Mouse (Mus musculus) heart, adult 11 months (tissue): ENCODE measurements at regions not wholly inside any gene's neighbourhood (a gene's known extent, or its start where the extent isn't known, plus 50 kb on each side); places are given as distances from the start of the nearest gene placed in this dataset.

Source experiments
- DNase-seq: peaks from one replicate; pipeline ENCODE4 v3.0.0; 2022

- DNase-seq = no peak
These were observed 212.3 kb upstream of the Ankrd55 start for GRCm38 (mm10) chr13:112075847-112076479.

DNA sequence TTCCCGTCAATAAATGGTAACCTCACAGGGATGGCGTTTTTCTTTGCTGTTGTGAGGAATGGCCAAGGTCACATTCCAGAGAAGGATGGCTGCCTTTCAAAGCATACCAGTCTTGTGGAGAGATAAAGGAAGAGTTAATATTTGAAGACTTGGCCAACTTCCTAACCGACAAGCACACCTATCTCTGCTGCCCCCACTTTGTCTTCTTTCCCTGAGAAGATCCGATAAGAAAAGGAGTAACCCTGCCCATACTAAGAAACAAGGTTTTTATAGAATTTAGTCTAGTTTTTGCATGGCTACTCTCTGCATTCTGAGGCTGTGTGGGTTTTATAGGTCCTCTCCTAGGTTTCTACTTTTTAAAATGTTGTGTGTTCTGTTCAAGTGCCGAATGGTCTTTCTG is 210.2 kb upstream of the Ankrd55 start:
- DNase-seq = no peak

DNA sequence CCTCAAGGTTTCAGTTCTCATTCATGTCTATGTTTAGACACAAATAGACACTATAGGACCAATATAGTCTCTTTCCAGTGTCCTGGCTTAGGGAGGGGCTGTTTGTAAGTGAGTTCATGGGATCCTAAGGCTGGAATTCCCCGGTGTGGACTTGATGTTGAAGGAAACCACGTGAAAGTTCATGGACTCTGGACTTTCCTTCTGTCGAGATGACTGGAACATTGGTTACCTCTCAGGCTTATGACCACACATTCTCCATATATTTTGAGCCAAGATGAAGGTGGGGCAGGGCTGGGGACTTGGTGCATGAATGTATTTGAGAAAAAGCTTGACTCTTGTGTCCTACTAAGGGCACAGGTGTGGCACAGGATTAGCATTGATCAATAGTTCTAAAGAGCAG is 206.3 kb upstream of the Ankrd55 start:
- no peak for DNase-seq

GRCm38 (mm10) chr13:112084484-112085278 is 203.6 kb upstream of the Ankrd55 start:
- DNase-seq = peak; percentile 99

DNA sequence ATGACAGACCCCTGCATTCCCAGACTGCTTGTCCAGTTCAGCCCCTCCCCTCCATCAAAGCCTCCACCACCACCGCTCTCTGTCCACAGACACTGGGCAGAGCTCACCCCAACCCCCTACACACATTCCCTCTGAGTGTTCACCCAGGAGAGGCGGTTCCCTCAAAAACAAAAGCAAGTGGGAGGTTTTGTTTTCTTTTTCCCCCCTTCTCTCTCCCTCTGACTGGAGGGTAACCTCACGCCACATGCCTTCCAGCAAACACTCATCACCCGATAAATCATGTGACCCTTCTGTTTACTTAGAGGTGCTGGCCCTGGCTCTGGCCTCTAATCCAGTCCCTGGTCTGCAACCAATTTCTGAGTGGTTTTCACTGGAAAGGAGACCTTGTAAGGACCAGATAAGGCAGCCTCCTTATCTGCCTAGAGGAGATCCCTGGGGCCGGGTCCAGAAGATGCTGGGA is 199.9 kb upstream of the Ankrd55 start:
- DNase-seq = peak; percentile 98

DNA sequence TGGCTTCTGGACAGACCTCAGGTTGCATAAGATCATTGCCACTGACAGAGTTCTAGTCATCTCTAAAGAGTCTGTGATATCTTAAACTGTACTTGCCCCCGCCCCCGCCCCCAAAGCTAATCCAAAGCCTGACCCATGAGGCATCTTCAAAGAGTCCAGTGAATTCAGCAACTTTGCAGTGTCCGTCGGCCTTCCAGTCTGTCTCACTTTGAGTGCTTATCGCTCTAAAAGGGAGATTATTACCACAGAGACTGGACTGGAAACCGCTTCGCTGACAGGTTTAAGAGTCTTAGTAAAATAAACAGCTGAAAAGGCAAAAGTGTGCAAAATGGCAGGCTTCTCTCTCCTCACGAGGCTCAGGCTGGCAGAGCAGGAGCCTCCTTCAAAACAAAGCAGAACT is 197.5 kb upstream of the Ankrd55 start:
- DNase-seq = peak; percentile 58

GRCm38 (mm10) chr13:112095595-112096139 is 192.6 kb upstream of the Ankrd55 start:
- peak; percentile 92 for DNase-seq

DNA sequence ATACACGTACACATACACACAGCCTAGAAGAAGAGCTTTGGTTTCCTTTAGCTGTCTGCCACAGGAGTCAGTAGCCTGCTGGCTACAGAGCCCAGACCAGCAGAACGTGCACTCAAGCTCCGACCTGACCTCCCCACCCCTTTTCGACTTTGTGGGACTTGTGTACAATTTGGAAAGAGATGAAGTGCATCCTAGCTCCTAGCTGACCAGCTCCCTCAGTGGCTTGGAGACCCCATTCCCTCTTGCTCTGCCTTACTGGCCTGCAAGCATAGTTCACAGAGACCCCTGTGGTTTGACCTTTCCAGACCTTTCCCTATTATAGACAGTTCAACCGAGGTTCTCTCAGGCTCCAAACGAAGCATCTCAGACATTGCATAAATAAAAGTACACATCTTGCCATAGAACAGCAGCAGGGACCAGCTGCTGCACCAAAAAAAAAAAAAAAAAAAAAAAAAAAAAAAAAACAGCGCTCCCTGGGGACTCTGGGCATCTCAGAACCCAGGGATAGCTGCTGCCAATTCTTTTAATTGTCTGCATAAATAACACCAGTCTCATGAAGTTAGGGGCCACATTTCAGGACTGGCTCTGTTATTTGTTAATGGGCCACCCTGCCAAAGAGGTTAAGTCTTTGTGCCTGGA is 188.2 kb upstream of the Ankrd55 start:
- DNase-seq = peak; percentile 87

GRCm38 (mm10) chr13:112100592-112101420 is 187.4 kb upstream of the Ankrd55 start:
- DNase-seq = peak; percentile 97

GRCm38 (mm10) chr13:112101421-112101756 is 186.9 kb upstream of the Ankrd55 start:
- peak; percentile 79 for DNase-seq

DNA sequence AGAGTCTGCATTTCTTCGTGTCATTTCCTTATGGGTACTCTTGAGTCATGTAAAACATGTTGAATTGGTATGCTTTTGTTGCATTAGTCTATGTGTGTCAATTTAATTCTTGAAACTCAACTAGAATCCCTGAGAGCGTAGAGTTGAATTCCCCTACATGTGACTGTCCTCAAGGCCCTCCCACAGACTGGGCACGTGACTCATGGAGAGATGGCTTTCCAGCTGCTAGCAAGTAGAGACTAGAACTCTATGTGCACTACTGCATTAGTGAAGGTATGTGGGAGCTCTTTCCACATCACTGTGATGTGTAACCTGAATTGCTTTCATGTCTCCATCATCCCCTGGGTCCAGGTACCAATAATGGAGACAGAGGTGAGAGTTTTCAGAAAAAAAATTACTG is 182.3 kb upstream of the Ankrd55 start:
- DNase-seq = no peak

DNA sequence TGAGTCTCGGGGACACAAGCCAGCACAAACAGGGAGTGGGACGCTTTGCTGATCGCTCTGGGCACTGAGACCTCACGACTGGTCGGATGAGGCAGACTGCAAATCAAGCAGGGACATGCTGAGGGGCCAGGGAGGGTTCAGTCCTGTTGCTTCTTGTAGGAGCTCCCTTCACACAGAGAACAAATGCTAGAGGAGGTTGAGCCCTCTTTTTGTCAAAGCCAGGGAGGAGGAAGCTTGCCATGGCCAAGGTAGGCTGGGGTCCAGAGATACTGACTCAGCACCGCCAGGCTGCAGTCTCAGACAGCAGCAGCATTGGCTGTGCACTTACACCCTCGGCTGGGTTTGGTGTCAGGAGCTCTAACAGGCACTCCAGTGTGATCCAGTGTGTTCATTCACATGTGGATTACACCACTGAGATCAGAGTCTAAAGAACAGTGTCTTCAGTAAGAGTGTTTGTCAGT is 173.5 kb upstream of the Ankrd55 start:
- DNase-seq = peak; percentile 94

GRCm38 (mm10) chr13:112116101-112116726 is 172.0 kb upstream of the Ankrd55 start:
- peak; percentile 94 for DNase-seq

GRCm38 (mm10) chr13:112118564-112118963 is 169.7 kb upstream of the Ankrd55 start:
- DNase-seq = no peak

DNA sequence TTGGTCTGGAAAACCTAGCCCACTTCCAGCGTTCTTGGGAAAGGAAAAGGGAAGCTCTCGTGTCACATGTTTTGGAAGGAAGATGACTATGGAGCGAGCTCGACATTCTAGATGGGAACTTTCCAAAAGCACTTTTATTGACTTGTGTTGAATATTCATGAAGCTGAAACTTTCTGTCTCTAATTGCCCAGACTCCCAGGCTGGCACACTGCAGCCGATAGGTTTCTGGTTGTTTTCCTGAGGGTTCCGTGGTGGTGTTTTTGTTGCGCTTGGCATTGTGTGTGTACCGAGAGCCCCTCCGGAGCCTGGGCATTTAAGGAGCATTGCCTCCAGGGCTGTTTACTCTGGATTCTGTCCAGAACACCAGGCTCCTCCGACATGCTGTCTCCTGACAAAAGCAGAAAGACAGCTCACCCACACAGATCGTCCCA is 168.6 kb upstream of the Ankrd55 start:
- peak; percentile 94 for DNase-seq

DNA sequence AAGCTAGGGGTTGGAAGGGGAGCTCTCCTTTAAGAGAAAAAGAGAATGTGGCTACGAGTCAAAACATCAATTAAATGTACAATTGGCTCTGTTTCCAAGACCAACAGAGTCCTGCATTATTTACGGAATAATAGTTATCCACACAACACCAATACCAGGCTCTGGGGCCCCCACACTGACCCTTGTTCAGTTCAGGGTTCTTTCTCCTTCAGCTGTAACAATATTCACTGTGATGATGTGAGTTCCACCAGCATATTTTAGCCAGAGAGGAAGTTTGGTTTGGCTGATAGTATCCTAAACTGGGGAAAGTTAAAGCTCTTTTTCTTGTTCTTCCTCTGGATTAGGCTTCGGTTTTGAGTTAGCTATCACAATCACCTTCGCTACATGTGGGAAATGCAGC is 167.9 kb upstream of the Ankrd55 start:
- no peak for DNase-seq

- no peak for DNase-seq
These were observed 167.1 kb upstream of the Ankrd55 start for GRCm38 (mm10) chr13:112121110-112121509.

DNA sequence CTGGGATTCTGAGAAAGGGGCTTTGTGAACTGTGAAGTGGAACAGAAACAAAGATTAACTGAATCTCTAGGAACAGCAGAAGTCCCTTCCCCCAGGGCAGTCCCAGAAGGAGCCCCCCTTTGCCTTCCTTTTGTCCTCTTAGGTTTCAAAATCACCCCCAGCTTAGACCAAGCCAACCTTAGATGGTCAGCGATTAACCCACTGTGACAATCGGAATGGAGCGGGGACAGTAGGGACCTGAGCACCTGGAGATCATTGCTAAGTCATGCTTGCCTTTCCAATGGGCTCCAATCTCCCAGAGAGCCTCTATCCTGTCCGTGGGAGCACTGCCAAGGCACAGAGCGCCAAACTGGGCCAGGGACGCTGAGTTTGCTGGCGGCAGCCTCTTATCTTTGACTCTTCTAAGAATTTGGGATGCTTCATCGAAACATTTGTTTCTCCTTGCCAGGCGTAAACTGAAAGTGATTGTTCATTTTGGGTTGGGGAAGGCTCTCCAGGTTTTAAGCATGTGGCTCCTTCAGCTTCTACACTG is 165.3 kb upstream of the Ankrd55 start:
- DNase-seq = peak; percentile 92

GRCm38 (mm10) chr13:112125769-112126469 is 162.3 kb upstream of the Ankrd55 start:
- no peak for DNase-seq

- DNase-seq = no peak
These were observed 158.0 kb upstream of the Ankrd55 start for GRCm38 (mm10) chr13:112130220-112130619.

- DNase-seq = no peak
These were observed 157.5 kb upstream of the Ankrd55 start for GRCm38 (mm10) chr13:112130774-112131173.
